Mouse (Mus musculus) forebrain, postnatal 0 days (tissue): ENCODE data around the gene Dhx58. TPM values are rescaled to one million over a fixed set of nuclear protein-coding genes. Genes with fewer than 3 reads are reported as not detected.

Experiments
- ATAC-seq: fragments of 200-750 bp; cut with Nextera tagmentation; 2 replicates; pipeline ENCODE4 v1.8.0; 2017; ENCODE audit warnings: mild to moderate bottlenecking, moderate library complexity
- DNase-seq: peaks from one replicate; pipeline ENCODE4 v3.0.0-alpha.2; 2015
- H3K27ac ChIP-seq: fragments of 300-500 bp; sonication (generic); 2 replicates; pipeline ENCODE4 v1.5.1; 2014; ENCODE audit warnings: low read depth, mild to moderate bottlenecking, antibody characterized with exemption, low read length, moderate library complexity, mixed read lengths
- H3K27me3 ChIP-seq: fragments of 300-500 bp; sonication (generic); 2 replicates; pipeline ENCODE4 v1.6.1; 2014; ENCODE audit warnings: mild to moderate bottlenecking, low read length, mixed read lengths; ENCODE audit not compliant: insufficient read depth
- H3K36me3 ChIP-seq: fragments of 300-500 bp; sonication (generic); 2 replicates; pipeline ENCODE4 v1.6.1; 2014; ENCODE audit warnings: mild to moderate bottlenecking, moderate library complexity; ENCODE audit not compliant: insufficient read depth
- H3K4me1 ChIP-seq: fragments of 300-500 bp; sonication (generic); 2 replicates; pipeline ENCODE4 v1.6.1; 2014; ENCODE audit warnings: antibody characterized with exemption; ENCODE audit not compliant: insufficient read depth
- H3K4me2 ChIP-seq: fragments of 300-500 bp; sonication (generic); 2 replicates; pipeline ENCODE4 v1.6.1; 2014; ENCODE audit warnings: low read depth, mild to moderate bottlenecking, moderate library complexity
- H3K4me3 ChIP-seq: fragments of 300-500 bp; sonication (generic); 2 replicates; pipeline ENCODE4 v1.5.1; 2014; ENCODE audit warnings: low read depth, low read length, mixed read lengths
- H3K9ac ChIP-seq: fragments of 300-500 bp; sonication (generic); 2 replicates; pipeline ENCODE4 v1.6.1; 2014; ENCODE audit warnings: mild to moderate bottlenecking
- H3K9me3 ChIP-seq: fragments of 300-500 bp; sonication (generic); 2 replicates; pipeline ENCODE4 v1.6.1; 2016; ENCODE audit warnings: low read length
- CTCF ChIP-seq: sonication (generic); IDR thresholded peaks from 2 replicates; pipeline ENCODE4 v1.5.1; 2016; ENCODE audit warnings: antibody characterized with exemption, control low read depth, low read depth
- WGBS: fragments of 180-500 bp; shearing (Covaris S2); extraction: QIAGEN DNeasy Blood & Tissue Kit; methylation state at CpG from one replicate; pipeline ENCODE4 v1.1.7; 2014; 5-methylcytosine and 5-hydroxymethylcytosine counted together
- polyA plus RNA-seq: library from polyadenylated mRNA; unstranded; fragments of >200 nt; fragmentation: Nextera tagmentation; extraction: Ambion mirVana; gene quantifications from 2 replicates; pipeline ENCODE4 v1.2.1, GENCODE M21; 2015
- total RNA-seq: library from RNA; depleted of rRNA; stranded (reverse); fragments of >200 nt; gene quantifications from 2 replicates; pipeline ENCODE4 v1.2.3, GENCODE M21; 2014; rRNA removed

Gene Dhx58
- total RNA-seq (0.69 and 2.3 TPM in 2 replicates), polyA plus RNA-seq (1.0 and 1.5 TPM in 2 replicates)

- Histone ChIP-seq H3K4me2 (no peak within 1 kb of the TSS), H3K9ac (no peak within 1 kb of the TSS), H3K9me3 (no peaks in the 10 kb centered on the region), H3K4me3 (no peak within 1 kb of the TSS), H3K36me3 (peaks cover 45% of the 10 kb centered on the region), H3K4me1 (no peaks in the 10 kb centered on the region), H3K27me3 (no peaks in the 10 kb centered on the region), H3K27ac (no peak within 1 kb of the TSS)
- TF ChIP-seq CTCF, result no peak
- DNase-seq, result no peak
- ATAC-seq, result no peak
- 69% methylated on average over 7 of the region's 7 CpGs for WGBS
Observed at GRCm38 (mm10) chr11:100703851-100704531, at the start of gene Dhx58. Gene Dhx58 (minus strand): TSS chr11:100704271.

GRCm38 (mm10) chr11:100752294-100752693, 48.2 kb upstream of the Dhx58 start:
- H3K4me3 ChIP-seq, result no peak overlapping the region
- peaks cover 40% of the 10 kb centered on the region for H3K36me3 ChIP-seq
- no peaks in the 10 kb centered on the region for H3K9me3 ChIP-seq
- 54% methylated on average over 10 of the region's 10 CpGs for WGBS
- no peaks in the 10 kb centered on the region for H3K4me1 ChIP-seq
- H3K27ac ChIP-seq, result no peak overlapping the region
- DNase-seq, result no peak
- no peaks in the 10 kb centered on the region for H3K27me3 ChIP-seq
- ATAC-seq, result no peak
- H3K9ac ChIP-seq, result no peak overlapping the region
- TF ChIP-seq CTCF, result no peak
- no peak overlapping the region for H3K4me2 ChIP-seq

GRCm38 (mm10) chr11:100750127-100750526, 46.1 kb upstream of the Dhx58 start:
- peaks cover 45% of the 10 kb centered on the region for H3K36me3 ChIP-seq
- 87% methylated on average over 16 of the region's 16 CpGs for WGBS
- TF ChIP-seq CTCF, result no peak
- DNase-seq (no peak), ATAC-seq (no peak)
- no peak overlapping the region for H3K9ac ChIP-seq
- no peaks in the 10 kb centered on the region for H3K4me1 ChIP-seq
- H3K4me2 ChIP-seq, result no peak overlapping the region
- H3K27me3 ChIP-seq, result no peaks in the 10 kb centered on the region
- no peak overlapping the region for H3K4me3 ChIP-seq
- no peaks in the 10 kb centered on the region for H3K9me3 ChIP-seq
- no peak overlapping the region for H3K27ac ChIP-seq

GRCm38 (mm10) chr11:100749469-100749868, 45.4 kb upstream of the Dhx58 start:
- WGBS, result 53% methylated on average over 25 of the region's 25 CpGs

GRCm38 (mm10) chr11:100748620-100749019, 44.5 kb upstream of the Dhx58 start:
- TF ChIP-seq CTCF, result no peak
- no peak for ATAC-seq
- Histone ChIP-seq H3K27ac (no peak overlapping the region), H3K4me1 (no peaks in the 10 kb centered on the region), H3K9me3 (no peaks in the 10 kb centered on the region), H3K4me2 (no peak overlapping the region), H3K9ac (no peak overlapping the region), H3K27me3 (no peaks in the 10 kb centered on the region), H3K4me3 (no peak overlapping the region), H3K36me3 (peaks cover 37% of the 10 kb centered on the region)
- no peak for DNase-seq
- 83% methylated on average over 4 of the region's 4 CpGs for WGBS

More at GRCm38 (mm10) chr11:100749469-100749868, 45.4 kb upstream of the Dhx58 start:
- TF ChIP-seq CTCF, result no peak
- DNase-seq (no peak), ATAC-seq (no peak)
- Histone ChIP-seq H3K4me2 (no peak overlapping the region), H3K27me3 (no peaks in the 10 kb centered on the region), H3K36me3 (peaks cover 40% of the 10 kb centered on the region), H3K9me3 (no peaks in the 10 kb centered on the region), H3K9ac (no peak overlapping the region), H3K4me1 (no peaks in the 10 kb centered on the region), H3K27ac (no peak overlapping the region), H3K4me3 (no peak overlapping the region)

- H3K4me3 ChIP-seq, result no peak overlapping the region
- peaks cover 35% of the 10 kb centered on the region for H3K36me3 ChIP-seq
- 75% methylated on average over 5 of the region's 5 CpGs for WGBS
- no peaks in the 10 kb centered on the region for H3K4me1 ChIP-seq
- DNase-seq (no peak), ATAC-seq (no peak)
- TF ChIP-seq CTCF, result no peak
- H3K27me3 ChIP-seq, result no peaks in the 10 kb centered on the region
- no peak overlapping the region for H3K9ac ChIP-seq
- no peak overlapping the region for H3K4me2 ChIP-seq
- no peaks in the 10 kb centered on the region for H3K9me3 ChIP-seq
- no peak overlapping the region for H3K27ac ChIP-seq
Observed at GRCm38 (mm10) chr11:100747114-100747513, 43.0 kb upstream of the Dhx58 start.

GRCm38 (mm10) chr11:100746546-100746945, 42.5 kb upstream of the Dhx58 start:
- H3K9me3 ChIP-seq, result no peaks in the 10 kb centered on the region
- ATAC-seq (no peak), DNase-seq (no peak)
- H3K27ac ChIP-seq, result no peak overlapping the region
- no peaks in the 10 kb centered on the region for H3K4me1 ChIP-seq
- no peak overlapping the region for H3K4me3 ChIP-seq
- no peak overlapping the region for H3K9ac ChIP-seq
- WGBS, result 92% methylated on average over 10 of the region's 10 CpGs
- H3K36me3 ChIP-seq, result peaks cover 32% of the 10 kb centered on the region
- no peak for TF ChIP-seq CTCF
- no peak overlapping the region for H3K4me2 ChIP-seq
- no peaks in the 10 kb centered on the region for H3K27me3 ChIP-seq
